Mouse (Mus musculus): Measurements from ENCODE around the gene Tmem240. TPM values are rescaled to one million over a fixed set of nuclear protein-coding genes. Genes with fewer than 3 reads are reported as not detected.

Gene Tmem240
- polyA plus RNA-seq, 1 experiment: 1.2 TPM

DNA sequence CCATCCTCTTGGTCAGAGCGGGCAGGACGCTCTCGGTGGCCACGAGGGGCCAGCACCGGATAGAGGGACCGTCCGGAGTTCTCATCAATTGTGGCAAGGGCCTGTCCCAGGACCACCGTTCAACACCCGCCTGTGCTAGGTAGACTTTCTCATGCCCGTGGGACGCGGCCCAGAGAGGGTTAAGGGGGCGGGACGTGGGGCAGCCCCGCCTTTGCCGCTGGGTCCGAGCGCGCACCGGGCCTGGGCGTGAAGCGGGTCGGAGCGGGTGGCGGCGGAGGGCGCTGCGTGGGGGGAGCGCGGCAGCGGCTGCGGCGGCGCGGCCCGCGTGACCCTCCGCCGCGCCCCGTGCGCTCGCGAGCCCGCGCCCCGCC is 40.5 kb upstream of the Tmem240 start, which contains the start of gene Fndc10:
Gene Fndc10, plus strand, starts transcription at position 232 of the 371 bp plus-strand sequence.
- peak within 1 kb of the TSS; percentile 70 for H3K4me2 ChIP-seq (ENCODE audit: low read depth)
- H3K79me2 ChIP-seq (ENCODE audit: control insufficient read depth, insufficient read depth): no peaks in the 10 kb centered on the region
- H3ac ChIP-seq (ENCODE audit: control insufficient read depth, insufficient read length): peak within 1 kb of the TSS; percentile 43
- no peaks in the 10 kb centered on the region for H3K27me3 ChIP-seq (ENCODE audit: control insufficient read depth, insufficient read depth, insufficient read length)
- TF ChIP-seq POLR2A (IDR thresholded peaks at IDR 0.05; ENCODE audit: insufficient read length, low read depth): peak; percentile 56
- TF ChIP-seq E2F4 (IDR thresholded peaks at IDR 0.05; ENCODE audit: insufficient read depth): no peak
- no peaks in the 10 kb centered on the region for H3K36me3 ChIP-seq (ENCODE audit: control insufficient read depth, insufficient read depth)
- H3K4me3 ChIP-seq: peak within 1 kb of the TSS; percentile 15

DNA sequence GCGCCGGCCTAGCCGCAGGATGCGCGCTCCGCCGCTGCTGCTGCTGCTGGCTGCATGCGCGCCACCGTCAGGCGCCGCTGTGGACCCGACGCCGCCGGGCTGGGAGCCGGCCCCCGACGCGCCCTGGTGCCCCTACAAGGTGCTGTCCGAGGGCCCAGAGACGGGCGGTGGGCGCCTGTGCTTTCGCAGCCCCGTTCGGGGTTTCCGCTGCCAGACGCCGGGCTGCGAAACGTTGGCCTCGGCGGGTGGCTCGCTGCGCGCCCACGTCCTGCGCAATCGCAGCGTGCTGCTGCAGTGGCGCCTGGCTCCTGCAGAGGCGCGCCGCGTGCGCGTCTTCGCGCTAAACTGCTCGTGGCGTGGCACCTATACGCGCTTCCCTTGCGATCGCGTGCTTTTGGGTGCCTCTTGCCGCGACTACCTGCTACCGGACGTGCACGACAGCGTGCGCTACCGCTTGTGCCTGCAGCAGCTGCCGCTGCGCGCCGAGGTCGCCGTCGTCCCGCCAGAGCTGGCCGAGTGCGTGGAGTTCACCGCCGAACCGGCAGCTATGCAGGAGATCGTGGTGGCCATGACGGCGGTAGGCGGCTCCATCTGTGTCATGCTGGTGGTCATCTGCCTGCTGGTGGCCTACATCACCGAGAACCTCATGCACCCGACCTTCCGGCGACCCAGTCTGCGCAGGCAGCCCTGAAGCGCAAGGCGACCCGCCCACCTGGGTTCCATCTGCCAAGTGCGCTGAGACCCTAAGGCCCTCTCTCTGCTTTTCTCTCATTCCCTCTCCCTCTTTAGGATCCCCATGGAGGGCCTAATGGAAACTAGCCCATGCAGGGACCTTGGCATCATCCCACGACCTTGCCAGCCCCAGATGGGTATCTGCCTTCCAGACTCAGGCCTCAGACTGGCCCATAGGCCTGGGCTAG is 39.9 kb upstream of the Tmem240 start:
- H3K36me3 ChIP-seq (ENCODE audit: control insufficient read depth, insufficient read depth): no peaks in the 10 kb centered on the region
- H3ac ChIP-seq (ENCODE audit: control insufficient read depth, insufficient read length): peak overlapping the region; percentile 43
- H3K79me2 ChIP-seq (ENCODE audit: control insufficient read depth, insufficient read depth): no peaks in the 10 kb centered on the region
- peak overlapping the region; percentile 69 for H3K4me2 ChIP-seq (ENCODE audit: low read depth)
- no peaks in the 10 kb centered on the region for H3K27me3 ChIP-seq (ENCODE audit: control insufficient read depth, insufficient read depth, insufficient read length)
- peak overlapping the region; percentile 15 for H3K4me3 ChIP-seq
- TF ChIP-seq MYOD1 (IDR thresholded peaks at IDR 0.05; ENCODE audit: control insufficient read depth in 1 of 3, insufficient read length in 2 of 3, low read depth in 2 of 3) (peak in 2 of 3 experiments; percentile 25 to 71), MYOG (IDR thresholded peaks at IDR 0.05; ENCODE audit: control insufficient read depth in 1 of 3, insufficient read depth in 1 of 3, insufficient read length in 2 of 3, low read depth in 2 of 3) (peak in 1 of 3 experiments; percentile 27), POLR2A (IDR thresholded peaks at IDR 0.05; ENCODE audit: insufficient read length, low read depth) (peak; percentile 52), TCF3 (IDR thresholded peaks at IDR 0.05; ENCODE audit: insufficient read length, low read depth) (no peak)

DNA sequence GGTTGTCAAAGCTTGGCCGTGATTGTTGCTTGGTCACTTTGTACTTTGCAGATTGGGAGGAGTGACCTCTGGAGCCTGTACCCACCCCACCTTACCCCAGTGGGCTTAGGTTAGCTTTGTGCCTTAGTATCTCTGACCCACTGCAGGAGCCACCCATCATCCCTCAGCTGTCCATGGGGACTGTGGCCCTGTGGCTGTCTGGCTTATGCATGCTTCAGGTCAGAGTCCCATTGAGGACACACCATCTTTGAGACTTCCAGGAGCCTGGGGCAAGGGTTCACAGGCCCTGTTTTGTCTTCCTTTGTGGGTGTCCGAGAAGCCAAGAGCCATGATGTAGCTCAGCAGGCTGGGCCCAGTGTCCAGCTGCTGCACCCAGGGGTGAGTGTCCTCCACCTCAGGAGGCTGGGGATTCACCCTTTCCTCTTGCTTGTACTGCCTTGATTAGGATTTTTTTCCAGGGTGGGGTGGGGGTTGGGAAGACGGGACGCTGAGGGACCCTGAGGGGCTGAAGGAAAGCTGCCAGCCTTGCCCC is 39.0 kb upstream of the Tmem240 start:
- no peak overlapping the region for H3ac ChIP-seq (ENCODE audit: control insufficient read depth, insufficient read length)
- H3K4me2 ChIP-seq (ENCODE audit: low read depth): peak overlapping the region; percentile 69
- peak overlapping the region; percentile 15 for H3K4me3 ChIP-seq
- no peaks in the 10 kb centered on the region for H3K79me2 ChIP-seq (ENCODE audit: control insufficient read depth, insufficient read depth)
- TF ChIP-seq MYOG (IDR thresholded peaks at IDR 0.05; ENCODE audit: control insufficient read depth in 1 of 3, insufficient read depth in 1 of 3, insufficient read length in 2 of 3, low read depth in 2 of 3) (no peak), SRF (IDR thresholded peaks at IDR 0.05; ENCODE audit: control insufficient read depth, insufficient read length, low read depth) (no peak), POLR2AphosphoS2 (IDR thresholded peaks at IDR 0.05; ENCODE audit: insufficient read length, low read depth) (no peak), CEBPB (IDR thresholded peaks at IDR 0.05; ENCODE audit: insufficient read depth, poor library complexity, severe bottlenecking) (no peak), USF1 (IDR thresholded peaks at IDR 0.05; ENCODE audit: low read depth) (no peak), TCF3 (IDR thresholded peaks at IDR 0.05; ENCODE audit: insufficient read length, low read depth) (no peak), POLR2A (IDR thresholded peaks at IDR 0.05; ENCODE audit: insufficient read length, low read depth) (no peak), REST (IDR thresholded peaks at IDR 0.05; ENCODE audit: insufficient read depth, insufficient read length) (no peak), MAX (IDR thresholded peaks at IDR 0.05; ENCODE audit: low read depth) (no peak), E2F4 (IDR thresholded peaks at IDR 0.05; ENCODE audit: insufficient read depth) (no peak), MYOD1 (IDR thresholded peaks at IDR 0.05; ENCODE audit: control insufficient read depth in 1 of 3, insufficient read length in 2 of 3, low read depth in 2 of 3) (no peak), TCF12 (IDR thresholded peaks at IDR 0.05; ENCODE audit: insufficient read depth, poor library complexity, severe bottlenecking) (no peak)
- H3K36me3 ChIP-seq (ENCODE audit: control insufficient read depth, insufficient read depth): no peaks in the 10 kb centered on the region
- no peaks in the 10 kb centered on the region for H3K27me3 ChIP-seq (ENCODE audit: control insufficient read depth, insufficient read depth, insufficient read length)

DNA sequence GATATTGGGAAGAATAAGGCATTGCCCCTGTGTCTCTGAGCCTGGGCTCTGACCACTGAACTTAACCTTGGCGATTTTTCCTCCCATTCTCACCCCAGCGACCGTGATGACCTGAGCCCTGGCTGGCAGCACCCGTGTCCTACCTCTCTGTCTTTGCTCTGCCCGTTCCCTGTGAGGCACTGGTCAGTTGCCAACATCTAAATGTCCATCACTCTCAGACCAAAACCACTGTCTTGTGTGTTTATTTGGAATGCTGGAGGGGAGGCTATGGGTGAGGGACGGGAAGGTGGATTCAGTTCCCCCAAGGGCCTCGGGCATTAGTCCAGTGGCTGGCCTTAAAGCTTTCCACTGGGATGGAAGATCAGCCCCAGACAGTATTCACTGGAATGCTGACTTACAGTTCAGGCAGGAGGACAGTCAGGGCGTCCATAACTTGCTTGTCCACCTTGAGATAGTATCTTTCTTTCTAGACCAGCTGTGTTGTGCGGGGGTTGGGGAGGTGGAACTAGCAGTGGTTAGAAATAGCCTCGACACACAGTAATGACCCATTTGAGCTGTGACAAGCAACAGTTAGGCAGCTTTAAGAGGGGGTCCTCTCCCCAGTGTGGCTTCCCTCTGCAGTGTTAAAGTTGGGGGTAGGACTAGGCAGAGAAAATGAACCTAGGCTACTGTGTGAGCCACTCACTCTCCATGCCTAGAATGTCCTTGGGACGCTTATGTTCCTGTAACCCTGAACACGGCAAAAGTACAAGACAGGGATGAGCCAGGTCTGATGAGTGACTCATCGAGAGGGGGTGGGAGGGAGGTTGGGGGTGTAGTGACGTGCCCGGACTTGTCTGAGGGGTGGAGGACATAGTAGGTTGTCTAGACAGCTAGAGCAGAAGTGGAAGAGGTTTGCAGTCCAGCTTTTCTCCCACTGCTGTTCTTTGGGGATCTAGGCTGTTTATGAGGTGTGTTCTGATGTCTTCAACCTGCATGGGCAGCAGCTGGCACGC is 38.0 kb upstream of the Tmem240 start:
- Histone ChIP-seq H3K27me3 (ENCODE audit: control insufficient read depth, insufficient read depth, insufficient read length) (no peaks in the 10 kb centered on the region), H3K79me2 (ENCODE audit: control insufficient read depth, insufficient read depth) (no peaks in the 10 kb centered on the region), H3K36me3 (ENCODE audit: control insufficient read depth, insufficient read depth) (no peaks in the 10 kb centered on the region), H3ac (ENCODE audit: control insufficient read depth, insufficient read length) (no peak overlapping the region), H3K4me3 (no peak overlapping the region), H3K4me2 (ENCODE audit: low read depth) (peak overlapping the region; percentile 69)
- no peak for TF ChIP-seq POLR2A (IDR thresholded peaks at IDR 0.05; ENCODE audit: insufficient read length, low read depth)
- no peak for TF ChIP-seq TCF3 (IDR thresholded peaks at IDR 0.05; ENCODE audit: insufficient read length, low read depth)
- no peak for TF ChIP-seq TCF12 (IDR thresholded peaks at IDR 0.05; ENCODE audit: insufficient read depth, poor library complexity, severe bottlenecking)
- no peak for TF ChIP-seq USF1 (IDR thresholded peaks at IDR 0.05; ENCODE audit: low read depth)
- TF ChIP-seq CEBPB (IDR thresholded peaks at IDR 0.05; ENCODE audit: insufficient read depth, poor library complexity, severe bottlenecking): no peak
- TF ChIP-seq REST (IDR thresholded peaks at IDR 0.05; ENCODE audit: insufficient read depth, insufficient read length): no peak
